Mouse (Mus musculus): ENCODE results near the gene Olfr10.
"Not testable (repeated sequence)": the region's sequence is repeated elsewhere in the genome, so short reads cannot be mapped to it uniquely, and the experiment has no call there.

Olfr10 gene

GRCm38 (mm10) chr11:49304441-49304840, at the start of gene Olfr10:
Gene Olfr10, plus strand, starts transcription at chr11:49304741.
- no peak for DNase-seq (ENCODE audit: low spot score in 2 of 2)

GRCm38 (mm10) chr11:49259296-49259695, 45.2 kb upstream of the Olfr10 start:
- DNase-seq (ENCODE audit: low spot score in 2 of 2) = no peak

- DNase-seq (ENCODE audit: low spot score in 2 of 2) = no peak
Measured at GRCm38 (mm10) chr11:49259829-49260228, 44.7 kb upstream of the Olfr10 start.

- DNase-seq (ENCODE audit: low spot score in 2 of 2) = no peak
Measured at GRCm38 (mm10) chr11:49260598-49261312, 43.8 kb upstream of the Olfr10 start.

- DNase-seq (ENCODE audit: low spot score in 2 of 2) = no peak
Measured at GRCm38 (mm10) chr11:49261313-49261855, 43.2 kb upstream of the Olfr10 start.

- no peak for DNase-seq (ENCODE audit: low spot score in 2 of 2)
Measured at GRCm38 (mm10) chr11:49262286-49262685, 42.3 kb upstream of the Olfr10 start.

- DNase-seq (ENCODE audit: low spot score in 2 of 2) = no peak
Measured at GRCm38 (mm10) chr11:49263149-49263548, 41.4 kb upstream of the Olfr10 start.

- DNase-seq (ENCODE audit: low spot score in 2 of 2) = no peak
Measured at GRCm38 (mm10) chr11:49264081-49264480, 40.5 kb upstream of the Olfr10 start.

- no peak for DNase-seq (ENCODE audit: low spot score in 2 of 2)
Measured at GRCm38 (mm10) chr11:49264622-49265021, 39.9 kb upstream of the Olfr10 start.

- DNase-seq (ENCODE audit: low spot score in 2 of 2) = no peak
Measured at GRCm38 (mm10) chr11:49265101-49265500, 39.4 kb upstream of the Olfr10 start.

- no peak for DNase-seq (ENCODE audit: low spot score in 2 of 2)
Measured at GRCm38 (mm10) chr11:49266671-49267070, 37.9 kb upstream of the Olfr10 start.

GRCm38 (mm10) chr11:49267316-49267715, 37.2 kb upstream of the Olfr10 start:
- no peak for DNase-seq (ENCODE audit: low spot score in 2 of 2)

GRCm38 (mm10) chr11:49267970-49268579, 36.5 kb upstream of the Olfr10 start:
- DNase-seq (ENCODE audit: low spot score in 2 of 2) = no peak

GRCm38 (mm10) chr11:49269761-49270160, 34.8 kb upstream of the Olfr10 start:
- DNase-seq (ENCODE audit: low spot score in 2 of 2) = no peak

- no peak for DNase-seq (ENCODE audit: low spot score in 2 of 2)
Measured at GRCm38 (mm10) chr11:49270368-49270767, 34.2 kb upstream of the Olfr10 start.

GRCm38 (mm10) chr11:49271334-49271733, 33.2 kb upstream of the Olfr10 start:
- DNase-seq (ENCODE audit: low spot score in 2 of 2) = no peak

- no peak for DNase-seq (ENCODE audit: low spot score in 2 of 2)
Measured at GRCm38 (mm10) chr11:49273834-49274519, 30.6 kb upstream of the Olfr10 start.

GRCm38 (mm10) chr11:49278222-49278621, 26.3 kb upstream of the Olfr10 start, which contains the start of gene Olfr1393:
Gene Olfr1393, plus strand, starts transcription at chr11:49278304.
- DNase-seq (ENCODE audit: low spot score in 2 of 2) = no peak

GRCm38 (mm10) chr11:49284982-49285381, 19.6 kb upstream of the Olfr10 start, which contains the start of gene Olfr1392:
Gene Olfr1392, plus strand, starts transcription at chr11:49285282.
- not testable (repeated sequence) for DNase-seq (ENCODE audit: low spot score in 2 of 2)

- no peak for DNase-seq (ENCODE audit: low spot score in 2 of 2)
Measured at GRCm38 (mm10) chr11:49287251-49287650, 17.3 kb upstream of the Olfr10 start.

- no peak for DNase-seq (ENCODE audit: low spot score in 2 of 2)
Measured at GRCm38 (mm10) chr11:49292777-49293176, 11.8 kb upstream of the Olfr10 start.

- DNase-seq (ENCODE audit: low spot score in 2 of 2) = not testable (repeated sequence)
Measured at GRCm38 (mm10) chr11:49308547-49308946, 4.0 kb downstream of the Olfr10 start.
